Mouse (Mus musculus): ENCODE results near the gene Vps26c. TPM values are rescaled to one million over a fixed set of nuclear protein-coding genes. Genes with fewer than 3 reads are reported as not detected.

Vps26c gene
- polyA plus RNA-seq, 1 experiment, result 44.9 TPM

DNA sequence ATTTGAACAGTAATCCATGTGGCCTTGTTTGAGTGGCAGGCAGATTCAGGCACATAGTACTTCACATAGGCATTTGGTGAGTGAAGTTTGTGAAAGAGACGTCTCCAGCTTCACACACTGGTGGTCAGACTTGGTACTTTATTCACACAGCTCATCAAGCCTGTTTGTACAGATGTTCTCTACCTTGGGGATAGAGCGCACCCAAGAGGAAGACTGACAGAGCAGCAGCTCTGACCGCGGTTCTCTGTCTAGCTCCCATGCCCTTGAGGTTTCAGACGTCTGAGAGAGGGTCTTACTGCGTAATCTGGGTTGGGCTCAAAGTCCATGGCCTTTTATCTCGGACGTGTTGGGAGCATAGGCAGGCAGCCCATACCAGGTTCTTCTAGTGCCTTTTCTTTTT lies 77.5 kb downstream of the Vps26c start:
- Histone ChIP-seq H3K27ac (ENCODE audit: control insufficient read depth, insufficient read depth, low read length) (no peak overlapping the region), H3K27me3 (ENCODE audit: control insufficient read depth, insufficient read depth, low read length) (no peaks in the 10 kb centered on the region), H3K36me3 (ENCODE audit: control insufficient read depth, insufficient read depth, low read length) (peaks cover 37% of the 10 kb centered on the region), H3K4me3 (ENCODE audit: control insufficient read depth, insufficient read depth, low read length) (no peak overlapping the region), H3K4me1 (replicated peaks; ENCODE audit: control insufficient read depth, insufficient read depth, low read length) (no peaks in the 10 kb centered on the region)
- DNase-seq, result no peak
- 94% methylated on average over 8 of the region's 8 CpGs for WGBS
- TF ChIP-seq CTCF (IDR thresholded peaks at IDR 0.05; ENCODE audit: borderline replicate concordance, control insufficient read depth, extremely low read depth, insufficient read depth, low read length, poor library complexity) (no peak), POLR2A (IDR thresholded peaks at IDR 0.05; ENCODE audit: control insufficient read depth, extremely low read depth, insufficient read depth, low read length, poor library complexity) (no peak)

Other genes with a start within 250 kb of the Vps26c start
- gene Hlcs, start 213.3 kb downstream of the Vps26c start, polyA plus RNA-seq (2012; rRNA removed), result 7.8 and 9.3 TPM in 2 replicates
- 1.3 and 1.6 TPM in 2 replicates for gene Ripply3, start 198.4 kb downstream of the Vps26c start, polyA plus RNA-seq (2012; rRNA removed)
- gene Ttc3, start 156.2 kb downstream of the Vps26c start, polyA plus RNA-seq (2012; rRNA removed), result 63.6 and 72.1 TPM in 2 replicates
- gene Pigp, start 155.0 kb downstream of the Vps26c start, polyA plus RNA-seq (2012; rRNA removed), result 17.6 and 23.2 TPM in 2 replicates
- gene Dyrk1a, start 43.2 kb upstream of the Vps26c start, polyA plus RNA-seq (2012; rRNA removed), result 78.4 and 89.5 TPM in 2 replicates

Measured in thymus, adult 2 months (tissue).